Mouse (Mus musculus): ENCODE measurements at regions not wholly inside any gene's neighbourhood (a gene's known extent, or its start where the extent isn't known, plus 50 kb on each side); places are given as distances from the start of the nearest gene placed in this dataset.
"Not testable (repeated sequence)": the region's sequence is repeated elsewhere in the genome, so short reads cannot be mapped to it uniquely, and the experiment has no call there.

DNA sequence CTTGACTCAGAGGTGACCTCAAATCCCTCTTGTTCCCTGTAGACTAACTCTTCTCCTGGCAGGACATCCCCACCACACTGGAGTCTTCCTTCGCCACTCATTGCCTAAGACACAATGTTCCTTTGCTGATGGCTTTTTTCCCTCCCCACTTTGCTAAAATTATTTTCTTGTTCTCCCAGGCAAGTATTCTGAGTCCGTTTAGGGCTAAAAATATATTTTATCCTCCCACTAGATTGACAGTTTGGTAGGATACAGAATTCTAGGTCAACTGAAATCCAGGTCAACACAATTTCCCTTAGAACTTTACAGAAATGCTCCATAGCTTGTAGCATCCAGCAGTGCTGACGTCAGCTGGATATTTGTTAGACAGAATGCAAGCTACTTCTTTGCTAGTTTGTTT is 324.7 kb upstream of the Gm6657 start:
- Histone ChIP-seq H3K4me3 (ENCODE audit: low read depth, low read length) (no peak overlapping the region), H3K9me3 (replicated peaks) (no peaks in the 10 kb centered on the region), H3K36me3 (replicated peaks) (no peaks in the 10 kb centered on the region), H3K27me3 (ENCODE audit: insufficient read depth, low read length) (peaks cover 3% of the 10 kb centered on the region; the same call in 1 of the 2 replicates), H3K4me1 (ENCODE audit: insufficient read depth, low read depth, low read length) (no peaks in the 10 kb centered on the region)
- ATAC-seq (ENCODE audit: extremely low read depth, insufficient number of reproducible peaks, low FRiP score, poor library complexity, severe bottlenecking) (no peak), DNase-seq (ENCODE audit: low spot score) (no peak)
- TF ChIP-seq CTCF (IDR thresholded peaks at IDR 0.05; ENCODE audit: low read depth, low read length) (no peak), POLR2AphosphoS5 (IDR thresholded peaks at IDR 0.05; ENCODE audit: insufficient replicate concordance, low read depth, low read length) (no peak), GATA1 (IDR thresholded peaks at IDR 0.05; ENCODE audit: borderline replicate concordance, low read length) (no peak), GATA2 (IDR thresholded peaks at IDR 0.05; ENCODE audit: borderline replicate concordance, low read depth, low read length) (no peak), TAL1 (conservative IDR thresholded peaks at IDR 0.05; ENCODE audit: low read depth, low read length) (no peak)

DNA sequence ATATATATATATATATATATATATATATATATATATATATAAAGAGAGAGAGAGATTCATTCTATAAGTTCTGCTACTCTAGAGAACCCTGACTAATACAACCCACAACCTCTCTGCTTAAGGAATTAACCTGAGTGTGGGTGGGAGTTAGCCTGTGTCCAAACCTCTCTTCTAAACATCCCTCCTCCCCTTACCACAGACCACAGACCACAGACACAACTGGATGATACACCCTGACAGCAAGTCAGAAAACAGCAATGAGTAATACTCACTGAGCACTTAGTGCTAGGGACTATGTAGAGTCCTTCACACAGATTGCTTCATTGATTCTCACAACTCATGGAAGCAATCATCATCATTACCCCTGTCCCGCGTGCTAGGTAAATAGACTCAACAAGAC is 306.7 kb upstream of the Gm6657 start:
- no peaks in the 10 kb centered on the region for H3K27me3 ChIP-seq (ENCODE audit: insufficient read depth, low read length)
- TF ChIP-seq TAL1 (conservative IDR thresholded peaks at IDR 0.05; ENCODE audit: low read depth, low read length) = no peak
- TF ChIP-seq POLR2AphosphoS5 (IDR thresholded peaks at IDR 0.05; ENCODE audit: insufficient replicate concordance, low read depth, low read length) = no peak
- TF ChIP-seq GATA1 (IDR thresholded peaks at IDR 0.05; ENCODE audit: borderline replicate concordance, low read length) = no peak
- no peak for TF ChIP-seq GATA2 (IDR thresholded peaks at IDR 0.05; ENCODE audit: borderline replicate concordance, low read depth, low read length)
- no peak for TF ChIP-seq CTCF (IDR thresholded peaks at IDR 0.05; ENCODE audit: low read depth, low read length)
- H3K4me3 ChIP-seq (ENCODE audit: low read depth, low read length) = no peak overlapping the region
- no peaks in the 10 kb centered on the region for H3K4me1 ChIP-seq (ENCODE audit: insufficient read depth, low read depth, low read length)
- ATAC-seq (ENCODE audit: extremely low read depth, insufficient number of reproducible peaks, low FRiP score, poor library complexity, severe bottlenecking) (no peak), DNase-seq (ENCODE audit: low spot score) (no peak)
- H3K9me3 ChIP-seq (replicated peaks) = no peaks in the 10 kb centered on the region
- no peaks in the 10 kb centered on the region for H3K36me3 ChIP-seq (replicated peaks)

DNA sequence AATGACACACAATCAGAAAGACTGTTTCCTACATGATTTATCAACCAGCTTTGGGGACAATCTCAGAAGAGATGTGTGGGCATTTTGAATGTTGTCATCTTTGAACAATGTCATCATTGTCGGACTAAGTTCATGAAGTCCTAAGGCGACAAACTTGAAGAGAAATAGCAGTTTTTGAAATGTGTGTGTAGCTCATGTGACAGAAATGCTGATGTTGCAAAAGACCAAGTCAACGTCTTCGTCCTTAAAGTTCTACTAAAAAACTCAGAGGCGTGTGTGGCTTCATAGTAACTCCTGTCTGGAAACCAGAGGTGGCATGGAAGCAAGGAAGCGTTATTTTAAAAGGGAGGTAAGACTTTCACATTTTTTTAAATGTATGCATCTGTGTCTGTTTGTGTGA is 302.6 kb upstream of the Gm6657 start:
- TF ChIP-seq CTCF (IDR thresholded peaks at IDR 0.05; ENCODE audit: low read depth, low read length) = no peak
- TF ChIP-seq TAL1 (conservative IDR thresholded peaks at IDR 0.05; ENCODE audit: low read depth, low read length) = no peak
- TF ChIP-seq GATA1 (IDR thresholded peaks at IDR 0.05; ENCODE audit: borderline replicate concordance, low read length) = no peak
- TF ChIP-seq GATA2 (IDR thresholded peaks at IDR 0.05; ENCODE audit: borderline replicate concordance, low read depth, low read length) = no peak
- no peak for TF ChIP-seq POLR2AphosphoS5 (IDR thresholded peaks at IDR 0.05; ENCODE audit: insufficient replicate concordance, low read depth, low read length)
- Histone ChIP-seq H3K4me3 (ENCODE audit: low read depth, low read length) (no peak overlapping the region), H3K36me3 (replicated peaks) (no peaks in the 10 kb centered on the region)

DNA sequence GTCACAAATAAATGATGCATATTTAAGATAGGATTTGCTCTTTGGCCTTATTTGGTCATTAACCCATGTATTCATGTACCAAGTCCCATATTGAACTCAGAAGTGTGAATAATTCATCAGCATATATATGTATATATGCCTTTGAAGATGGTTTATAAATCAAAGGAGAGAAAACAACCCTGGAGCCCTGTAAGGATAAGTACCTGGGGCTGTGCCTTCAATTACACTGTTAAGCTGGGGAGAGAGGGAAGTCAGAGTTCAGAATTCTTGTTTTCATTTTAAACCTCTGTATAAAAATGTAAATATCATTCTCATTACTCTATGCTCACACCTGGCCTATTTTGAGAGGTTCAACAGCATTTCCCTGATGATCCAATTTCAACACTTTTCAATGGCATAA is 299.8 kb upstream of the Gm6657 start:
- TF ChIP-seq GATA2 (IDR thresholded peaks at IDR 0.05; ENCODE audit: borderline replicate concordance, low read depth, low read length) (no peak), GATA1 (IDR thresholded peaks at IDR 0.05; ENCODE audit: borderline replicate concordance, low read length) (no peak), CTCF (IDR thresholded peaks at IDR 0.05; ENCODE audit: low read depth, low read length) (no peak), POLR2AphosphoS5 (IDR thresholded peaks at IDR 0.05; ENCODE audit: insufficient replicate concordance, low read depth, low read length) (no peak), TAL1 (conservative IDR thresholded peaks at IDR 0.05; ENCODE audit: low read depth, low read length) (no peak)
- Histone ChIP-seq H3K9me3 (replicated peaks) (no peaks in the 10 kb centered on the region), H3K27me3 (ENCODE audit: insufficient read depth, low read length) (peaks cover 4% of the 10 kb centered on the region; the same call in 1 of the 2 replicates), H3K36me3 (replicated peaks) (no peaks in the 10 kb centered on the region), H3K4me3 (ENCODE audit: low read depth, low read length) (no peak overlapping the region), H3K4me1 (ENCODE audit: insufficient read depth, low read depth, low read length) (no peaks in the 10 kb centered on the region)
- ATAC-seq (ENCODE audit: extremely low read depth, insufficient number of reproducible peaks, low FRiP score, poor library complexity, severe bottlenecking) (no peak), DNase-seq (ENCODE audit: low spot score) (no peak)

More for the DNA sequence above, 302.6 kb upstream of the Gm6657 start:
- DNase-seq (ENCODE audit: low spot score) (no peak), ATAC-seq (ENCODE audit: extremely low read depth, insufficient number of reproducible peaks, low FRiP score, poor library complexity, severe bottlenecking) (no peak)
- no peaks in the 10 kb centered on the region for H3K9me3 ChIP-seq (replicated peaks)
- no peaks in the 10 kb centered on the region for H3K4me1 ChIP-seq (ENCODE audit: insufficient read depth, low read depth, low read length)
- peaks cover 4% of the 10 kb centered on the region; the same call in 1 of the 2 replicates for H3K27me3 ChIP-seq (ENCODE audit: insufficient read depth, low read length)

DNA sequence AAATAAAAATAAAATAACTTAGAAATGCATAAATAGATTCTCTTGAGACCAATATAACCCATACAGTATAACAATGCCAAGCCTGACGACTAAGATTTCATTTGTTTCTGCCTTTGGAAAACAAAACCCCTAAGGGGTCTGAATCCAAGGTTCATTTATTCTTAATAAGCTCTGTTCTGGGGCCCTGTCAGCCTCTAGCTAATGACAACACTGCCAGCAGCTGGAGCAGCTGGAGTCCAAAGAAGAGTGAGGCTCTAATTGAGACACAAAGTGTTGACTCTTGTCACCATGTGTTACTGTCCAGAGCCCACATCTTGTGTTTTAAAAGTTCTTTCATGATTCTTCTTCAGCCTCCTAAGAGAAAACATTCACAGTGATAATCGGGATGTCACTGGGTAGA is 298.5 kb upstream of the Gm6657 start:
- ATAC-seq (ENCODE audit: extremely low read depth, insufficient number of reproducible peaks, low FRiP score, poor library complexity, severe bottlenecking) (no peak), DNase-seq (ENCODE audit: low spot score) (no peak)
- no peak overlapping the region for H3K4me3 ChIP-seq (ENCODE audit: low read depth, low read length)
- H3K36me3 ChIP-seq (replicated peaks) = no peaks in the 10 kb centered on the region
- no peaks in the 10 kb centered on the region for H3K4me1 ChIP-seq (ENCODE audit: insufficient read depth, low read depth, low read length)
- peaks cover 4% of the 10 kb centered on the region; the same call in 1 of the 2 replicates for H3K27me3 ChIP-seq (ENCODE audit: insufficient read depth, low read length)
- no peaks in the 10 kb centered on the region for H3K9me3 ChIP-seq (replicated peaks)
- TF ChIP-seq TAL1 (conservative IDR thresholded peaks at IDR 0.05; ENCODE audit: low read depth, low read length) = no peak
- no peak for TF ChIP-seq CTCF (IDR thresholded peaks at IDR 0.05; ENCODE audit: low read depth, low read length)
- no peak for TF ChIP-seq GATA2 (IDR thresholded peaks at IDR 0.05; ENCODE audit: borderline replicate concordance, low read depth, low read length)
- TF ChIP-seq GATA1 (IDR thresholded peaks at IDR 0.05; ENCODE audit: borderline replicate concordance, low read length) = no peak
- TF ChIP-seq POLR2AphosphoS5 (IDR thresholded peaks at IDR 0.05; ENCODE audit: insufficient replicate concordance, low read depth, low read length) = no peak

DNA sequence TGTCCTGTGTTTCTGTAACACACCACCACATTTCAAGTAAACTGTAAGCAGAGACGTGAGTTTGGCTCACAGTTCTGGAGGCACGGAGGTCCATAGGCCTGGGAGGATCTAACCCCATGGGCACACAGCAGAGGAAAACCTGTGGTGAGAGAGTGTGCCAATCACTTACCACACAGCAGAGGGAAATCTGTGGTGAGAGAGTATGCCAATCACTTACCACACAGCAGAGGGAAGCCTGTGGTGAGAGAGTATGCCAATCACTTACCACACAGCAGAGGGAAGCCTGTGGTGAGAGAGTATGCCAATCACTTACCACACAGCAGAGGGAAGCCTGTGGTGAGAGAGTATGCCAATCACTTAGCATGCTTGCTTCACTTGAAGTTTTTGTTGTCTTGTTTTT is 295.1 kb upstream of the Gm6657 start:
- not testable (repeated sequence) for H3K9me3 ChIP-seq (replicated peaks); H3K4me1 ChIP-seq (ENCODE audit: insufficient read depth, low read depth, low read length); ATAC-seq (ENCODE audit: extremely low read depth, insufficient number of reproducible peaks, low FRiP score, poor library complexity, severe bottlenecking); H3K36me3 ChIP-seq (replicated peaks); H3K27me3 ChIP-seq (ENCODE audit: insufficient read depth, low read length); DNase-seq (ENCODE audit: low spot score); H3K4me3 ChIP-seq (ENCODE audit: low read depth, low read length)

DNA sequence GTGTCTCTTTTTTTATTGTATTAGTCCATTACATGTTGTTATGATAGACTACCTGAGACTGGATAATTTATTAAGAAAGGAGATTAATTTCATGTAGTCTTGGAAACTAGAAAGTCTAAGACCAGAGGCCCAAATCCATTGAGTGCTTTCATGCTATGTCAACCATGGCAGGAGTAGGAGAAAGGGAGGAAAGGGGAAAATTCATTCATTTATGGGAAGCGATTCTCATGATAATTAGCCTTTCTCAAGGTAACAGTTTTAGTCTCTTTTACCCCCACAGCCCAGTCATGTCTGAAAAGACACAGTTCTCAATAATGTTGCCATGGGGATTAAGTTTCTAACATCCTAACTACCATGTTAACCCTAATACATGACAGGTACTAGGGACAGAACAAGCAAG is 292.8 kb upstream of the Gm6657 start:
- H3K27me3 ChIP-seq (ENCODE audit: insufficient read depth, low read length) = peaks cover 4% of the 10 kb centered on the region
- H3K4me1 ChIP-seq (ENCODE audit: insufficient read depth, low read depth, low read length) = no peaks in the 10 kb centered on the region
- no peak for DNase-seq (ENCODE audit: low spot score)
- TF ChIP-seq TAL1 (conservative IDR thresholded peaks at IDR 0.05; ENCODE audit: low read depth, low read length) = no peak
- H3K36me3 ChIP-seq (replicated peaks) = no peaks in the 10 kb centered on the region
- H3K9me3 ChIP-seq (replicated peaks) = no peaks in the 10 kb centered on the region
- no peak for ATAC-seq (ENCODE audit: extremely low read depth, insufficient number of reproducible peaks, low FRiP score, poor library complexity, severe bottlenecking)
- H3K4me3 ChIP-seq (ENCODE audit: low read depth, low read length) = no peak overlapping the region
